Mouse (Mus musculus): ENCODE measurements at regions not wholly inside any gene's neighbourhood (a gene's known extent, or its start where the extent isn't known, plus 50 kb on each side); places are given as distances from the start of the nearest gene placed in this dataset.

DNA sequence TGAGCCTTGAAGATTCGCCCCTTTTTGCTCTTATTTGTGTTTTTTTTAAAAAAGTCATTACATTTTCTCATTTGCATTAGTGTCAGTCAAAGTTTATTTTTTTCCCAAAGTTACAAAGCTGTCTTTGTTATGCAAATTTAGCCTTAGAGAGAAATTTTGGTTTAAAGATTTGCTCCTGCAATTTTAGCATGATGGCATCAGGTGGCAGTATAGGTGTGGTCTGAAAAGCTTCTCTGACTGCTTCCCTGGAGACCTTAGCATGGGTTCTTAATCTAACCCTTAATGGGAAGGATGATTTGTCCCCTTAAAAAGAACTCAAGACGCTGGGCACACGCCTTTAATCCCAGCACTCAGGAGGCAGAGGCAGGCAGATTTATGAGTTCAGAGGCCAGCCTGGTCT, 451.2 kb downstream of the Slc4a3 start:
- no peak for ATAC-seq
- DNase-seq (ENCODE audit: low spot score) = no peak
- no peak overlapping the region for H3K9ac ChIP-seq (ENCODE audit: low read length)
- no peaks in the 10 kb centered on the region for H3K36me3 ChIP-seq (ENCODE audit: control insufficient read depth, insufficient read depth, low read length)
- H3K4me1 ChIP-seq (ENCODE audit: control insufficient read depth, insufficient read depth, low read length) = no peaks in the 10 kb centered on the region
- WGBS = 69% methylated on average over 3 of the region's 3 CpGs
- no peaks in the 10 kb centered on the region for H3K27me3 ChIP-seq (replicated peaks; ENCODE audit: control insufficient read depth, insufficient read depth, low read length)
- no peak overlapping the region for H3K4me2 ChIP-seq (ENCODE audit: low read length)
- H3K9me3 ChIP-seq (replicated peaks; ENCODE audit: control insufficient read depth, low read length) = no peaks in the 10 kb centered on the region
- no peak overlapping the region for H3K4me3 ChIP-seq (ENCODE audit: low read depth, low read length)
- H3K27ac ChIP-seq (ENCODE audit: low read depth, low read length) = no peak overlapping the region

GRCm38 (mm10) chr1:76001124-76001523, 455.1 kb downstream of the Slc4a3 start:
- Histone ChIP-seq H3K4me2 (ENCODE audit: low read length) (no peak overlapping the region), H3K27ac (ENCODE audit: low read depth, low read length) (no peak overlapping the region)
- WGBS = 84% methylated on average over 9 of the region's 9 CpGs

DNA sequence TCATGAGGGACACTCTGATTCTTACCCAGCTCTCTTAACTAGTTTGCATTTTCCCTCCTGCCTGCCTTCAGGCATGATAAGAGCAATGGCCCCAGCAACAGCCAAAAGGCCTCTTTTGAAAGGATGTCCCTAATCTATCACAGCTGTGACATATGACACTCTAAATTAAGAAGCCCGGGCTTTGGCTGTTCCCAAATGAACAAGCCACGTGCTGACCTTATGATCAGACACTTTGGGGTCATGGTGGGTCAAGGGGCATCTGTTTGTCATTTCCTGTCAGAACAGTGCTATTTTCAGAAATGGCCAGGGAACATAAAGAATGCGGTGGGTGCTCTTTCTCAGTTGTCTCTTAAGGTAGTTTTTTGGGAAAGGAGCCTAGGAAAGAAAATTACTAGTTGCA, 463.5 kb downstream of the Slc4a3 start:
- H3K9ac ChIP-seq (ENCODE audit: low read length) = no peak overlapping the region
- no peak overlapping the region for H3K4me3 ChIP-seq (ENCODE audit: low read depth, low read length)
- ATAC-seq = no peak
- no peak overlapping the region for H3K4me2 ChIP-seq (ENCODE audit: low read length)
- no peaks in the 10 kb centered on the region for H3K36me3 ChIP-seq (ENCODE audit: control insufficient read depth, insufficient read depth, low read length)
- no peaks in the 10 kb centered on the region for H3K27me3 ChIP-seq (replicated peaks; ENCODE audit: control insufficient read depth, insufficient read depth, low read length)
- H3K27ac ChIP-seq (ENCODE audit: low read depth, low read length) = no peak overlapping the region
- DNase-seq (ENCODE audit: low spot score) = no peak
- no peaks in the 10 kb centered on the region for H3K9me3 ChIP-seq (replicated peaks; ENCODE audit: control insufficient read depth, low read length)
- 45% methylated on average over 3 of the region's 3 CpGs for WGBS
- no peaks in the 10 kb centered on the region for H3K4me1 ChIP-seq (ENCODE audit: control insufficient read depth, insufficient read depth, low read length)

More at GRCm38 (mm10) chr1:76001124-76001523, 455.1 kb downstream of the Slc4a3 start:
- Histone ChIP-seq H3K9me3 (replicated peaks; ENCODE audit: control insufficient read depth, low read length) (no peaks in the 10 kb centered on the region), H3K27me3 (replicated peaks; ENCODE audit: control insufficient read depth, insufficient read depth, low read length) (no peaks in the 10 kb centered on the region), H3K36me3 (ENCODE audit: control insufficient read depth, insufficient read depth, low read length) (no peaks in the 10 kb centered on the region), H3K4me1 (ENCODE audit: control insufficient read depth, insufficient read depth, low read length) (no peaks in the 10 kb centered on the region), H3K4me3 (ENCODE audit: low read depth, low read length) (no peak overlapping the region), H3K9ac (ENCODE audit: low read length) (no peak overlapping the region)
- ATAC-seq (no peak), DNase-seq (ENCODE audit: low spot score) (peak; percentile 45)

GRCm38 (mm10) chr1:76010212-76010800, 464.2 kb downstream of the Slc4a3 start:
- Histone ChIP-seq H3K36me3 (ENCODE audit: control insufficient read depth, insufficient read depth, low read length) (no peaks in the 10 kb centered on the region), H3K4me3 (ENCODE audit: low read depth, low read length) (no peak overlapping the region), H3K27ac (ENCODE audit: low read depth, low read length) (no peak overlapping the region), H3K4me2 (ENCODE audit: low read length) (no peak overlapping the region), H3K9me3 (replicated peaks; ENCODE audit: control insufficient read depth, low read length) (no peaks in the 10 kb centered on the region), H3K9ac (ENCODE audit: low read length) (no peak overlapping the region), H3K4me1 (ENCODE audit: control insufficient read depth, insufficient read depth, low read length) (no peaks in the 10 kb centered on the region), H3K27me3 (replicated peaks; ENCODE audit: control insufficient read depth, insufficient read depth, low read length) (no peaks in the 10 kb centered on the region)
- ATAC-seq (no peak), DNase-seq (ENCODE audit: low spot score) (no peak)
- WGBS = 91% methylated on average over 4 of the region's 4 CpGs

GRCm38 (mm10) chr1:76018588-76018987, 472.5 kb downstream of the Slc4a3 start:
- H3K36me3 ChIP-seq (ENCODE audit: control insufficient read depth, insufficient read depth, low read length) = no peaks in the 10 kb centered on the region
- WGBS = 84% methylated on average over 6 of the region's 6 CpGs

DNA sequence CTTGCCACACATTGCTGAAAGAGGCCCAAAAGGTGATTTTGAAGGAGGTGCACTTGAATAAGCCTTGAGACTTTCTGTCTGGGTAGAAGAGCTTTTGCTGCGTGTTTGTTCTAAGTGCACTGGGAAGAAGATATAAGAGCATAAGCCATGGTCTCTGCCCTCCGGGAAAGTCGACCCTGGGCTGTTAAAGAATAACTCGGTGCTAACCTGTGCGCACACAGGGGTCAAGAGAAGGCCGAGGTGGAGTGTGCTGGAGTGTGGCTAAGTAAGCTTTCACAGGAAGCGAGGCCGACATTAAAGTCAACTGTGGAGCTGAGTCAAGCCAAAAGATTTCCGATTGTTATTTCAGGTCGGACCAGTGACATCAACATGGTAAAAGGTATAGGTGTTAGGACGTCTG, 473.0 kb downstream of the Slc4a3 start:
- H3K27ac ChIP-seq (ENCODE audit: low read depth, low read length) = no peak overlapping the region
- H3K9ac ChIP-seq (ENCODE audit: low read length) = no peak overlapping the region
- H3K27me3 ChIP-seq (replicated peaks; ENCODE audit: control insufficient read depth, insufficient read depth, low read length) = no peaks in the 10 kb centered on the region
- H3K36me3 ChIP-seq (ENCODE audit: control insufficient read depth, insufficient read depth, low read length) = no peaks in the 10 kb centered on the region
- H3K4me2 ChIP-seq (ENCODE audit: low read length) = no peak overlapping the region
- no peak for DNase-seq (ENCODE audit: low spot score)
- no peaks in the 10 kb centered on the region for H3K4me1 ChIP-seq (ENCODE audit: control insufficient read depth, insufficient read depth, low read length)
- ATAC-seq = no peak
- H3K9me3 ChIP-seq (replicated peaks; ENCODE audit: control insufficient read depth, low read length) = no peaks in the 10 kb centered on the region
- H3K4me3 ChIP-seq (ENCODE audit: low read depth, low read length) = no peak overlapping the region
- 90% methylated on average over 11 of the region's 11 CpGs for WGBS

More at GRCm38 (mm10) chr1:76018588-76018987, 472.5 kb downstream of the Slc4a3 start:
- H3K4me2 ChIP-seq (ENCODE audit: low read length) = no peak overlapping the region
- H3K9ac ChIP-seq (ENCODE audit: low read length) = no peak overlapping the region
- H3K4me3 ChIP-seq (ENCODE audit: low read depth, low read length) = no peak overlapping the region
- ATAC-seq (no peak), DNase-seq (ENCODE audit: low spot score) (no peak)
- no peak overlapping the region for H3K27ac ChIP-seq (ENCODE audit: low read depth, low read length)
- H3K27me3 ChIP-seq (replicated peaks; ENCODE audit: control insufficient read depth, insufficient read depth, low read length) = no peaks in the 10 kb centered on the region
- no peaks in the 10 kb centered on the region for H3K4me1 ChIP-seq (ENCODE audit: control insufficient read depth, insufficient read depth, low read length)
- no peaks in the 10 kb centered on the region for H3K9me3 ChIP-seq (replicated peaks; ENCODE audit: control insufficient read depth, low read length)

DNA sequence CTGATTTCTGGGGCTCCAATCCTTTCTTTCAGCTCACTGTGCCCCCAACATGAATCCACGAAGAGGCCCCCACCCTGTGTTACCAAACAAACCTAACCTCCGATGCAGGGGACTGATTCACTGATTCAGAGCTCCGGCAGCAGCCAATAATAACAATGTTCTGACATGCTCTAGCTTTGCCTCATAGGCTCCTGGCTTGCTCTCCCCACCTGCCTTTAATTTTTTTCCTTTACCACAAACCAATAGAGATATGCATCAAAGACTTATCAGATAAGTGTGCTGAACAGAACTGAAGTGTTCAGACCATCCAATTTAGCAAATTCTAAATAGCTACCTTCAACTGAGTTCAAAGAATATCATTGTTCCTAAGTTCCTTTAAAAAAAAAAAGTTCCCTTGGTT, 478.6 kb downstream of the Slc4a3 start:
- H3K9ac ChIP-seq (ENCODE audit: low read length) = no peak overlapping the region
- no peak overlapping the region for H3K4me2 ChIP-seq (ENCODE audit: low read length)
- ATAC-seq (no peak), DNase-seq (ENCODE audit: low spot score) (no peak)
- H3K4me1 ChIP-seq (ENCODE audit: control insufficient read depth, insufficient read depth, low read length) = peaks cover 11% of the 10 kb centered on the region; the same call in 1 of the 2 replicates
- no peaks in the 10 kb centered on the region for H3K9me3 ChIP-seq (replicated peaks; ENCODE audit: control insufficient read depth, low read length)
- WGBS = 57% methylated on average over 3 of the region's 3 CpGs
- no peaks in the 10 kb centered on the region for H3K27me3 ChIP-seq (replicated peaks; ENCODE audit: control insufficient read depth, insufficient read depth, low read length)
- H3K4me3 ChIP-seq (ENCODE audit: low read depth, low read length) = no peak overlapping the region
- H3K27ac ChIP-seq (ENCODE audit: low read depth, low read length) = no peak overlapping the region
- no peaks in the 10 kb centered on the region for H3K36me3 ChIP-seq (ENCODE audit: control insufficient read depth, insufficient read depth, low read length)

DNA sequence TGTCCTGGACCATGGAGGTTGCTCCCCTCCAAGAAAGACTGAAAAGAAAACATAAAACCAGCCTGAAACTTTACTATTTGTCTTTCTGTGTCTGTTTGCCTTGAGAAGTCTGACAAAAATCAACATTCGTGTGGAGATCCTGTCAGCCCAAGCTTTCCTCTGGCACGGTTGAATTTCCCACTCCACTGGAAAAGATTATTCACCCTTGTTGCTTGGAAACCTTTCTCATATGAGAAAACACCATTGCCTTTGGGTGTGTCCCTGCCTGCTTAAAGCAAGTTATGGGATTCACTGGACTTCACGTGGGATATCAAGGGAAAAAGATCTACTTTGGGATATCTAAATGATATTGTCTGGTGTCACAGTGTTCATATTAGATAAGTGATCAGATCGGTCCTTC, 479.3 kb downstream of the Slc4a3 start:
- Histone ChIP-seq H3K9me3 (replicated peaks; ENCODE audit: control insufficient read depth, low read length) (no peaks in the 10 kb centered on the region), H3K27ac (ENCODE audit: low read depth, low read length) (no peak overlapping the region), H3K27me3 (replicated peaks; ENCODE audit: control insufficient read depth, insufficient read depth, low read length) (no peaks in the 10 kb centered on the region), H3K4me3 (ENCODE audit: low read depth, low read length) (no peak overlapping the region), H3K9ac (ENCODE audit: low read length) (no peak overlapping the region), H3K4me1 (ENCODE audit: control insufficient read depth, insufficient read depth, low read length) (peaks cover 11% of the 10 kb centered on the region; the same call in 1 of the 2 replicates), H3K36me3 (ENCODE audit: control insufficient read depth, insufficient read depth, low read length) (no peaks in the 10 kb centered on the region), H3K4me2 (ENCODE audit: low read length) (no peak overlapping the region)
- no peak for ATAC-seq
- 56% methylated on average over 4 of the region's 4 CpGs for WGBS
- no peak for DNase-seq (ENCODE audit: low spot score)

- no peaks in the 10 kb centered on the region for H3K36me3 ChIP-seq (ENCODE audit: control insufficient read depth, insufficient read depth, low read length)
- DNase-seq (ENCODE audit: low spot score) (peak; percentile 27), ATAC-seq (no peak)
- no peak overlapping the region for H3K4me3 ChIP-seq (ENCODE audit: low read depth, low read length)
- WGBS = 18% methylated on average over 1 of the region's 1 CpGs
- peaks cover 11% of the 10 kb centered on the region; the same call in 1 of the 2 replicates for H3K4me1 ChIP-seq (ENCODE audit: control insufficient read depth, insufficient read depth, low read length)
- no peaks in the 10 kb centered on the region for H3K27me3 ChIP-seq (replicated peaks; ENCODE audit: control insufficient read depth, insufficient read depth, low read length)
- no peak overlapping the region for H3K9ac ChIP-seq (ENCODE audit: low read length)
- no peak overlapping the region for H3K4me2 ChIP-seq (ENCODE audit: low read length)
- H3K27ac ChIP-seq (ENCODE audit: low read depth, low read length) = peak overlapping the region; percentile 30; the same call in 1 of the 2 replicates
- H3K9me3 ChIP-seq (replicated peaks; ENCODE audit: control insufficient read depth, low read length) = no peaks in the 10 kb centered on the region
These were observed 483.0 kb downstream of the Slc4a3 start for GRCm38 (mm10) chr1:76029059-76029458.
